Mouse (Mus musculus): ENCODE data around the gene Gbp3. TPM values are rescaled to one million over a fixed set of nuclear protein-coding genes. Genes with fewer than 3 reads are reported as not detected.

The Gbp3 gene
- polyA plus RNA-seq (2015; fragmentation: Nextera tagmentation; extraction: Ambion mirVana) = 6.7 and 11.3 TPM in 2 replicates

DNA sequence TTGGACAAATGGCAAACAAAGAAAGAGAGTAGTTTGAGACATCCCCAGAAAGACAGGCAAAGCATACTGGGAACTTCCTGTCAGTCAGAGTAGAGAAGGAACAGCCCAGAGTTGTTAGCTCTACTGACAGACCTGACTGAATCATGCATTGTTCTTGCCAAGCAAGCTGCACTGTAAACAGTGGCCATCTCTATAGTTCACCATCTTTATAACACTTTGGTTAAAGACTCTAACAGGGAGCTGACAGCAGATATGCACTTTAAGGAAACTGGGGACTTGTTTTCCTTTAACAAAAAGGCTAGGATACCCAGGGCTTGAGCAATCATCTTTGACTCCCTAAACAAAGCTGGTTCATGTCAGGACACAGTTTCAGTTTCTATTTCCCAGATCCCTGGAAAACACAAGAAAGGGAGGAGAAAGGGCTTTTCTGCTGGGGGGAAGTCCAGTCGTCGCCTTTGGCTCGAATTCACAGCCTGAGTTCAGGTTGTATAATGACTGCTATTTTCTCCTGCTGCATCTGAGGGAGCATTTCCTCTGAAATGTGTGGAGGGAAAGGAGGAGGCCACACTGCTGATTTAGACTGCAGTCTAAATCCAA is at the start of gene Gbp3:
Gbp3 (plus strand) TSS at position 395 of the 597 bp plus-strand sequence.
- Histone ChIP-seq H3K27ac (peak within 1 kb of the TSS; percentile 71), H3K9ac (ENCODE audit: low read depth, low read length) (peak within 1 kb of the TSS; percentile 24; the same call in 1 of the 2 replicates)

GRCm38 (mm10) chr3:142528116-142528515 is 31.7 kb upstream of the Gbp3 start:
- Histone ChIP-seq H3K27me3 (ENCODE audit: insufficient read depth, low read length) (no peaks in the 10 kb centered on the region), H3K4me3 (replicated peaks; ENCODE audit: low read depth, low read length) (no peak overlapping the region), H3K27ac (no peak overlapping the region), H3K9me3 (replicated peaks; ENCODE audit: low read length) (no peaks in the 10 kb centered on the region), H3K4me2 (ENCODE audit: low read length) (no peak overlapping the region), H3K36me3 (ENCODE audit: insufficient read depth, low read length) (no peaks in the 10 kb centered on the region), H3K4me1 (replicated peaks; ENCODE audit: insufficient read depth, low read length) (no peaks in the 10 kb centered on the region), H3K9ac (ENCODE audit: low read depth, low read length) (no peak overlapping the region)
- no peak for ATAC-seq (replicated peaks; ENCODE audit: low FRiP score, low read depth)
- 88% methylated on average over 3 of the region's 3 CpGs for WGBS
- no peak for DNase-seq (ENCODE audit: low spot score)
- TF ChIP-seq CTCF (IDR thresholded peaks at IDR 0.05; ENCODE audit: low read depth) = no peak

More for the DNA sequence above, at the start of gene Gbp3:
- no peaks in the 10 kb centered on the region for H3K9me3 ChIP-seq (replicated peaks; ENCODE audit: low read length)
- H3K4me3 ChIP-seq (replicated peaks; ENCODE audit: low read depth, low read length) = peak within 1 kb of the TSS; percentile 44
- H3K27me3 ChIP-seq (ENCODE audit: insufficient read depth, low read length) = no peaks in the 10 kb centered on the region
- no peak for ATAC-seq (replicated peaks; ENCODE audit: low FRiP score, low read depth)
- 14% methylated on average over 3 of the region's 3 CpGs for WGBS
- H3K36me3 ChIP-seq (ENCODE audit: insufficient read depth, low read length) = no peaks in the 10 kb centered on the region
- TF ChIP-seq CTCF (IDR thresholded peaks at IDR 0.05; ENCODE audit: low read depth) = no peak
- 0 out of 2 replicates have a peak, but pooled peaks cover 4% of the 10 kb centered on the region for H3K4me1 ChIP-seq (replicated peaks; ENCODE audit: insufficient read depth, low read length)
- DNase-seq (ENCODE audit: low spot score) = peak; percentile 61
- peak within 1 kb of the TSS; percentile 72 for H3K4me2 ChIP-seq (ENCODE audit: low read length)

GRCm38 (mm10) chr3:142529597-142529996 is 30.2 kb upstream of the Gbp3 start:
- no peaks in the 10 kb centered on the region for H3K9me3 ChIP-seq (replicated peaks; ENCODE audit: low read length)
- no peaks in the 10 kb centered on the region for H3K4me1 ChIP-seq (replicated peaks; ENCODE audit: insufficient read depth, low read length)
- 44% methylated on average over 2 of the region's 2 CpGs for WGBS
- H3K36me3 ChIP-seq (ENCODE audit: insufficient read depth, low read length) = no peaks in the 10 kb centered on the region
- peak; percentile 4 for DNase-seq (ENCODE audit: low spot score)
- no peak for TF ChIP-seq CTCF (IDR thresholded peaks at IDR 0.05; ENCODE audit: low read depth)
- no peaks in the 10 kb centered on the region for H3K27me3 ChIP-seq (ENCODE audit: insufficient read depth, low read length)
- 0 out of 2 replicates have a peak overlapping the region, but pooled peaks have one; percentile 47 for H3K27ac ChIP-seq
- peak overlapping the region; percentile 95 for H3K4me2 ChIP-seq (ENCODE audit: low read length)
- peak overlapping the region; percentile 60 for H3K4me3 ChIP-seq (replicated peaks; ENCODE audit: low read depth, low read length)
- no peak for ATAC-seq (replicated peaks; ENCODE audit: low FRiP score, low read depth)
- H3K9ac ChIP-seq (ENCODE audit: low read depth, low read length) = peak overlapping the region; percentile 65; the same call in 1 of the 2 replicates

DNA sequence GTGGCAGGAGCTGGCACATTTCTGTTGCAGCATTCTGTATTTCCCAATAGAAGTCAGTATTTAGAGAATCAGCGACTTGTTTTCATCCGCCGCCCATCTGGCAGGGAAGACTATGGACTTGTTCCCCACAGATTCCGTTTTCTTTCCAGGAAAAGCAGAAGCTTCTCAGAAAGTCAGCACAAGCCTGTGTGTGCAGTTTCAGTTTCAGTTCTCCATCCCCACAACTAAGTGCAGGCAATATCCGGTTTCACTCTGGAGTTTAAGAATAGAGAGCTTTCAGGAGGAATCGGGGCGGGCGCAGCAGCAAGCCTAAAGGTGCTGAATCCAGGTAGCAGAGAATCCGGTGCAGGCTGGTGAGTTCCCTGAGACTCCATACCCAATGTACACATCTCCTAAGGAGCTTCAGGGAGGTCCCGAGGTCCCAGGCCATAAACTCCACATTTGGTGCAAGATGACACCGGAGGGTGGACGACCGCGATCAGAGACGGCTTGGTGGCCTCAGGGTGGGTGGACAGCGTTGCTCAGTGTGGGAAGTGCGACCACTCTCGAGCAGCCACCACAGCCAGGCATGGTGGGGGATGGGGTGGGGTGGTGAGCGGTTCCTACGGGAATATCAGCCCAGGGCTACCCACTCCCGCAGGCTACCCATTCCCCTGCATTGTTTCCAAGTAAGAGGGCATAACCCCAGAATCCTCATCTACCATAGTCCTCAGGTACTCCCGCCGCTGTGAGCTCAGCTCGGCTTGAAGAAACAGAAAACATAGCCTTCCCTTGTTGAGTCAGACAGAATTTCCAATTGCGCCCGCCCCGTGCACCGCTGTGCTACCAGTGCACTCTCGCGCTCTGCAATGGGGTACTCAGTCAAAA is 29.5 kb upstream of the Gbp3 start, which contains the start of gene Gbp7:
Gbp7 (plus strand) TSS at position 256 of the 867 bp plus-strand sequence.
- Histone ChIP-seq H3K9me3 (replicated peaks; ENCODE audit: low read length) (no peaks in the 10 kb centered on the region), H3K27me3 (ENCODE audit: insufficient read depth, low read length) (no peaks in the 10 kb centered on the region), H3K36me3 (ENCODE audit: insufficient read depth, low read length) (no peaks in the 10 kb centered on the region), H3K4me3 (replicated peaks; ENCODE audit: low read depth, low read length) (peak within 1 kb of the TSS; percentile 60), H3K4me2 (ENCODE audit: low read length) (peak within 1 kb of the TSS; percentile 95), H3K9ac (ENCODE audit: low read depth, low read length) (peak within 1 kb of the TSS; percentile 65), H3K4me1 (replicated peaks; ENCODE audit: insufficient read depth, low read length) (no peaks in the 10 kb centered on the region), H3K27ac (peak within 1 kb of the TSS; percentile 47; the same call in 1 of the 2 replicates)
- no peak for TF ChIP-seq CTCF (IDR thresholded peaks at IDR 0.05; ENCODE audit: low read depth)
- under 1% methylated on average over 30 of the region's 30 CpGs for WGBS
- DNase-seq (ENCODE audit: low spot score) = peak; percentile 91
- peak; percentile 83 for ATAC-seq (replicated peaks; ENCODE audit: low FRiP score, low read depth)

GRCm38 (mm10) chr3:142531595-142531994 is 28.2 kb upstream of the Gbp3 start:
- DNase-seq (ENCODE audit: low spot score) (no peak), ATAC-seq (replicated peaks; ENCODE audit: low FRiP score, low read depth) (no peak)
- H3K4me1 ChIP-seq (replicated peaks; ENCODE audit: insufficient read depth, low read length) = no peaks in the 10 kb centered on the region
- H3K4me2 ChIP-seq (ENCODE audit: low read length) = no peak overlapping the region
- H3K27me3 ChIP-seq (ENCODE audit: insufficient read depth, low read length) = no peaks in the 10 kb centered on the region
- H3K4me3 ChIP-seq (replicated peaks; ENCODE audit: low read depth, low read length) = no peak overlapping the region
- H3K9me3 ChIP-seq (replicated peaks; ENCODE audit: low read length) = no peaks in the 10 kb centered on the region
- WGBS = 90% methylated on average over 3 of the region's 3 CpGs
- H3K27ac ChIP-seq = no peak overlapping the region
- no peak overlapping the region for H3K9ac ChIP-seq (ENCODE audit: low read depth, low read length)
- TF ChIP-seq CTCF (IDR thresholded peaks at IDR 0.05; ENCODE audit: low read depth) = no peak
- H3K36me3 ChIP-seq (ENCODE audit: insufficient read depth, low read length) = no peaks in the 10 kb centered on the region

GRCm38 (mm10) chr3:142533185-142533584 is 26.6 kb upstream of the Gbp3 start:
- ATAC-seq (replicated peaks; ENCODE audit: low FRiP score, low read depth) = no peak
- H3K36me3 ChIP-seq (ENCODE audit: insufficient read depth, low read length) = no peaks in the 10 kb centered on the region
- no peak overlapping the region for H3K27ac ChIP-seq
- no peaks in the 10 kb centered on the region for H3K27me3 ChIP-seq (ENCODE audit: insufficient read depth, low read length)
- H3K9me3 ChIP-seq (replicated peaks; ENCODE audit: low read length) = no peaks in the 10 kb centered on the region
- no peak for TF ChIP-seq CTCF (IDR thresholded peaks at IDR 0.05; ENCODE audit: low read depth)
- no peak overlapping the region for H3K9ac ChIP-seq (ENCODE audit: low read depth, low read length)
- H3K4me3 ChIP-seq (replicated peaks; ENCODE audit: low read depth, low read length) = no peak overlapping the region
- DNase-seq (ENCODE audit: low spot score) = no peak
- 95% methylated on average over 3 of the region's 3 CpGs for WGBS
- no peak overlapping the region for H3K4me2 ChIP-seq (ENCODE audit: low read length)
- H3K4me1 ChIP-seq (replicated peaks; ENCODE audit: insufficient read depth, low read length) = no peaks in the 10 kb centered on the region

All from kidney, postnatal 0 days (tissue).